8 mouse cellular contexts compared by ENCODE assay signal in genomic region chr15:80159286-80159901, GRCm38 (mm10). TPM values are rescaled to one million over a fixed set of nuclear protein-coding genes. Genes with fewer than 3 reads are reported as not detected.
DNase-seq lines count a peak whose midpoint lies in the region; ATAC-seq and TF ChIP-seq lines count a peak whose summit lies in the region.

No protein-coding gene starts in this region.

- no peak for TF ChIP-seq CTCF in layer of hippocampus, adult 2 months (conservative IDR thresholded peaks at IDR 0.05)
- no peak for TF ChIP-seq CTCF in embryonic fibroblast, embryonic 13.5 days (IDR thresholded peaks at IDR 0.05; ENCODE audit: borderline replicate concordance, insufficient read depth, low read length)

- TF ChIP-seq POLR2A in embryonic fibroblast, embryonic 13.5 days (IDR thresholded peaks at IDR 0.05; ENCODE audit: low read depth, low read length) = no peak
- peak; percentile 65 for TF ChIP-seq POLR2A in myocyte (IDR thresholded peaks at IDR 0.05; ENCODE audit: insufficient read length, low read depth)

- no peak overlapping the region for H3ac ChIP-seq in myocyte (ENCODE audit: control insufficient read depth, insufficient read length)

- H3K4me2 ChIP-seq in myocyte (ENCODE audit: low read depth) = peak overlapping the region; percentile 78

- peaks cover 36% of the 10 kb centered on the region for H3K36me3 ChIP-seq in myocyte (ENCODE audit: control insufficient read depth, insufficient read depth)

- ATAC-seq in erythroid progenitor cell, adult 5-6 weeks (replicated peaks; ENCODE audit: low FRiP score, poor library complexity, severe bottlenecking) = no peak

- no peak overlapping the region for H3K4me3 ChIP-seq in layer of hippocampus, adult 2 months
- no peak overlapping the region for H3K4me3 ChIP-seq in embryonic fibroblast, embryonic 13.5 days (ENCODE audit: insufficient read depth, low read length)
- no peak overlapping the region for H3K4me3 ChIP-seq in myocyte

- no peak for DNase-seq in layer of hippocampus, adult 2 months (ENCODE audit: low spot score in 2 of 2)
- no peak for DNase-seq in layer of hippocampus, postnatal 14 days (ENCODE audit: low spot score in 2 of 2)
- peak; percentile 76 to 86 for DNase-seq in kidney, postnatal 4 days
- DNase-seq in left cerebral cortex, adult 9 months (ENCODE audit: low spot score in 2 of 2) = no peak
- DNase-seq in thymus, postnatal 4 days = no peak

- H3K4me1 ChIP-seq in embryonic fibroblast, embryonic 13.5 days (ENCODE audit: control insufficient read depth, insufficient read depth, low read length) = peaks cover 20% of the 10 kb centered on the region

- H3K27me3 ChIP-seq in myocyte (ENCODE audit: control insufficient read depth, insufficient read depth, insufficient read length) = no peaks in the 10 kb centered on the region

- peak overlapping the region; percentile 64 for H3K27ac ChIP-seq in layer of hippocampus, adult 2 months
- peak overlapping the region; percentile 56 for H3K27ac ChIP-seq in embryonic fibroblast, embryonic 13.5 days (ENCODE audit: insufficient read depth, low read length)

- no peaks in the 10 kb centered on the region for H3K79me2 ChIP-seq in myocyte (ENCODE audit: control insufficient read depth, insufficient read depth)

TF ChIP-seq in myocyte, 11 proteins besides CTCF, POLR2A, EP300 and RAD21:
- TF ChIP-seq POLR2AphosphoS2 (IDR thresholded peaks at IDR 0.05; ENCODE audit: insufficient read length, low read depth) (peak; percentile 69), MYOD1 (IDR thresholded peaks at IDR 0.05; ENCODE audit: control insufficient read depth in 1 of 3, insufficient read length in 2 of 3, low read depth in 2 of 3) (peak; percentile 24 to 87 (median 63)), MYOG (IDR thresholded peaks at IDR 0.05; ENCODE audit: control insufficient read depth in 1 of 3, insufficient read depth in 1 of 3, insufficient read length in 2 of 3, low read depth in 2 of 3) (peak; percentile 43 to 78 (median 53)), SRF (IDR thresholded peaks at IDR 0.05; ENCODE audit: control insufficient read depth, insufficient read length, low read depth) (no peak)

RNA-seq across cellular contexts. Expression of gene Mgat3, which starts 14.1 kb away (rescaled TPM):
- total RNA-seq in layer of hippocampus, adult 2 months (2021) = 100 to 1,000 TPM; 109 to 115 TPM
- total RNA-seq in layer of hippocampus, postnatal 14 days (2021) = 100 to 1,000 TPM; 103 to 106 TPM
- polyA plus RNA-seq in embryonic fibroblast, embryonic 13.5 days (2011; ENCODE audit: insufficient read length, low read depth, missing spikeins) = 12.4 and 12.6 TPM in 2 replicates
- polyA plus RNA-seq in myocyte (2012; fragmentation: generic; extraction: Trizol) = 9.7 TPM
- not detected in 2 replicates for total RNA-seq in erythroid progenitor cell, adult 5-6 weeks (2015; ENCODE audit: low replicate concordance)
- total RNA-seq in erythroid progenitor cell, adult 5-6 weeks (2017; ENCODE audit: low replicate concordance) = not detected in 2 replicates

RNA-seq across cellular contexts. Expression of gene Tab1, which starts 26.5 kb away (rescaled TPM):
- 10 to 100 TPM; 28.2 to 30.2 TPM for total RNA-seq in layer of hippocampus, adult 2 months (2021)
- 10 to 100 TPM; 29.7 to 31.4 TPM for total RNA-seq in layer of hippocampus, postnatal 14 days (2021)
- polyA plus RNA-seq in embryonic fibroblast, embryonic 13.5 days (2011; ENCODE audit: insufficient read length, low read depth, missing spikeins) = 11.0 and 12.2 TPM in 2 replicates
- 33.3 TPM for polyA plus RNA-seq in myocyte (2012; fragmentation: generic; extraction: Trizol)
- total RNA-seq in erythroid progenitor cell, adult 5-6 weeks (2015; ENCODE audit: low replicate concordance) = 8.6 and 9.2 TPM in 2 replicates
- total RNA-seq in erythroid progenitor cell, adult 5-6 weeks (2017; ENCODE audit: low replicate concordance) = 22.5 and 26.3 TPM in 2 replicates

Comparison
In these comparisons a context has a peak if more than half of its experiments do, and no peak if none do; other contexts are left out.
1. DNase-seq: peak in kidney, postnatal 4 days (2 of 2); none in layer of hippocampus, adult 2 months (0 of 2), layer of hippocampus, postnatal 14 days (0 of 2), left cerebral cortex, adult 9 months (0 of 2) and thymus, postnatal 4 days (single experiment).
2. RNA of gene Mgat3, which starts 14.1 kb away (total RNA-seq): 109 to 115 TPM in layer of hippocampus, adult 2 months and 103 to 106 TPM in layer of hippocampus, postnatal 14 days; not detected in erythroid progenitor cell, adult 5-6 weeks; every median in the first group is over 100 times any median in the second.